ENCODE assay signal across 1 mouse cellular context in the genomic region with DNA sequence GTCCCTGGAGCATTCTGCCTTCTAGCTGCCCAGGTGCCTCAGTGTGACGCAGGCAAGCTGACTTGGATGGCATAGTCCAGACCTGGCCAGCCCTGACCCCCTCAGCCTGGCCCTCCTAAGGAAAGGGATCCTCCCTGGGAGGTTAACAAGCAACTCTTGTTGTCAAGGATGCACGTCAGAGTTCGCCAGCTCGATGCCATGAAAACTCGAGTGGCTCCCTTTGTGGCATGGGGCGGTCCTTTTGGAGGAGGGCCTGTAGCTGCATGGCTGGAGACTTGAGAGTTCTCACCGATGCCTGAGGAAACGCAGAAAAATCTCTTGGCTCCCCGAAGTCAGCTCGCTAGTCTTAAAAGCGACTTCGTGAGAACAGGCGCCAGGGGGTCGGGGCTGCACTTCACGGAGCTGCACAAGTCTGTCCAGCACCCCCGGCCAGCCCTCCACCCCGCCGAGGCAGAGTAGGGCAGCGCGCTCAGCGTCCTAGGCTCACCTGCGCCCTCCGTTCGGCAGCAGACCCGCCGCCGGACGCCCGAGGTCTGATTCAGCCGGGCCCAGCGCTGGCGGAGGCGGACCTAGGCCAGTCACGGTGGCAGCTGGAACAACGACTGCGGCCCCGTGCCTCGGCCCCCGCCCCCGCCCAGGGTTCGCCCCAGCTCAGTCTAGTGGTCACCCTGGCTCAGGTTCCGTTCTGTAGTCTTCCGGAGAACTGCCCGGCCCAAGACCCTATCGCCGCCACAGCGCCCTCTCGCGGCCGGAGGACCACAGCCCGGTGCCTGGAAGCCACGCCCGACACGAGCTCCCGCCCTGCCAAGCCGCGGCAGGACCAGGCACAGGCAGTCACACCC.
TF ChIP-seq lines count a peak whose summit lies in the region.

TSS of gene Inpp5e (minus strand) at position 689 of the 842 bp plus-strand sequence.

TF ChIP-seq in CH12.LX, 34 proteins besides CTCF, POLR2A, EP300 and RAD21 (continued from another document):
- TF ChIP-seq NRF1 (IDR thresholded peaks at IDR 0.05; ENCODE audit: low read depth, low read length) (peak; percentile 47), MXI1 (IDR thresholded peaks at IDR 0.05; ENCODE audit: low read depth, low read length) (peak; percentile 72), KAT2A (IDR thresholded peaks at IDR 0.05; ENCODE audit: insufficient replicate concordance, low read length) (no peak), MAZ (IDR thresholded peaks at IDR 0.05; ENCODE audit: low read depth, low read length) (peak; percentile 57; the same call in 1 of the 2 replicates), ETS1 (conservative IDR thresholded peaks at IDR 0.05; ENCODE audit: low read depth, low read length) (0 out of 2 replicates have a peak, but pooled peaks have one; percentile 21), BHLHE40 (IDR thresholded peaks at IDR 0.05; ENCODE audit: low read depth, low read length) (peak; percentile 49; the same call in 1 of the 2 replicates), ZMIZ1 (IDR thresholded peaks at IDR 0.05; ENCODE audit: low read depth, low read length) (no peak), MEF2A (IDR thresholded peaks at IDR 0.05; ENCODE audit: borderline replicate concordance, low read depth, low read length) (peak; percentile 42), CHD2 (IDR thresholded peaks at IDR 0.05; ENCODE audit: low read length) (0 out of 2 replicates have a peak, but pooled peaks have one; percentile 22), POLR2AphosphoS2 (IDR thresholded peaks at IDR 0.05; ENCODE audit: low read depth, low read length) (peak; percentile 80; the same call in 1 of the 2 replicates), SMC3 (IDR thresholded peaks at IDR 0.05; ENCODE audit: low read depth, low read length) (peak; percentile 40), USF1 (IDR thresholded peaks at IDR 0.05; ENCODE audit: low read depth, low read length) (no peak), ELF1 (IDR thresholded peaks at IDR 0.05; ENCODE audit: low read depth, low read length) (peak; percentile 85), MAX (IDR thresholded peaks at IDR 0.05; ENCODE audit: low read length) (no peak; the same call in 1 of the 2 replicates), UBTF (IDR thresholded peaks at IDR 0.05; ENCODE audit: low read depth, low read length) (peak; percentile 71; the same call in 1 of the 2 replicates), RCOR1 (conservative IDR thresholded peaks at IDR 0.05; ENCODE audit: low read depth, low read length) (no peak), CHD1 (IDR thresholded peaks at IDR 0.05; ENCODE audit: low read depth, low read length) (no peak), TCF12 (IDR thresholded peaks at IDR 0.05; ENCODE audit: low read depth, low read length) (peak; percentile 88), SIN3A (IDR thresholded peaks at IDR 0.05; ENCODE audit: low read length) (peak; percentile 83), USF2 (conservative IDR thresholded peaks at IDR 0.05; ENCODE audit: low read depth, low read length) (no peak), NELFE (IDR thresholded peaks at IDR 0.05; ENCODE audit: low read depth, low read length) (peak; percentile 66), IRF4 (IDR thresholded peaks at IDR 0.05; ENCODE audit: low read depth, low read length) (peak; percentile 36; the same call in 1 of the 2 replicates), GABPA (IDR thresholded peaks at IDR 0.05; ENCODE audit: insufficient replicate concordance, low read depth, low read length) (peak; percentile 67), PAX5 (IDR thresholded peaks at IDR 0.05; ENCODE audit: low read length) (no peak), JUN (IDR thresholded peaks at IDR 0.05; ENCODE audit: insufficient read depth, low read depth, low read length) (no peak), TBP (conservative IDR thresholded peaks at IDR 0.05; ENCODE audit: low read depth, low read length) (no peak), HCFC1 (IDR thresholded peaks at IDR 0.05; ENCODE audit: low read depth, low read length) (peak; percentile 82)
